Mouse (Mus musculus): ENCODE results near the gene Lactb. TPM values are rescaled to one million over a fixed set of nuclear protein-coding genes. Genes with fewer than 3 reads are reported as not detected.

Lactb gene
- polyA plus RNA-seq, 1 experiment = 12.6 TPM

DNA sequence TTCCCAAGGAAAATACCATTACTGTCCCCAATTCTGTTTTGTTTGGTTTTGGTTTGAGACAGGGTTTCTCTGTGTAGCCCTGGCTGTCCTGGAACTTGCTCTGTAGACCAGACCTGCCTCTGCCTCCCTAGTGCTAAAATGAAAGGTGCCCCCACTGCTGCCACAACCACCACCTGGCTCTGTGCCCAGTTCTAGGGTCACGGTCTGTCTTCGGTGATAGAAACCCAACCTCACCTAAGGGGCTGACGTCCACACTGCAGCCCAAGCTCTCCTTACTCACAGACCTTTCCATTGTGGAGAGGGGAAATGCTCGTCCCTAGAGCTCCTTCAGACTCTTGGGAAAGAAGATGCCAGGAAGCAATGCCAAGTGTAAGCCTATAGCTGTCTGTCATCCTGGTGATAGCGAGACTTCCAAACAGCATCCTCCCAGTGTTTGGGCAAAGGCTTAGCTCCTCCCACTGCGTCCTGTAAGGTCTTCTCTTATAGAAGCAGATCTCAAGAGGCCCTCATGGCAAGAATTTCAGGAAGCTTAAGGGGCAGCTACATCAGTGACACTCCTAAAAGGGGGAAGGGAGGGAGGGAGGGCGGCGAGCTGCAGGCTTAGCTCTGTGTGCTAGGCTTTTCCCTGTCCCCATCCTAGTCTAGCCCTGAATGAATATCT lies 16.6 kb upstream of the Lactb start:
- no peak overlapping the region for H3K27ac ChIP-seq (ENCODE audit: control insufficient read depth, insufficient read depth, low read length)
- 61% methylated on average over 8 of the region's 8 CpGs for WGBS

GRCm38 (mm10) chr9:66991021-66991749 lies 15.9 kb upstream of the Lactb start:
- Histone ChIP-seq H3K27ac (ENCODE audit: control insufficient read depth, insufficient read depth, low read length) (no peak overlapping the region), H3K36me3 (ENCODE audit: control insufficient read depth, insufficient read depth, low read length) (no peaks in the 10 kb centered on the region), H3K27me3 (ENCODE audit: control insufficient read depth, insufficient read depth, low read length) (no peaks in the 10 kb centered on the region), H3K4me3 (ENCODE audit: control insufficient read depth, insufficient read depth, low read length) (no peak overlapping the region), H3K4me1 (replicated peaks; ENCODE audit: control insufficient read depth, insufficient read depth, low read length) (peaks cover 3% of the 10 kb centered on the region)
- TF ChIP-seq POLR2A (IDR thresholded peaks at IDR 0.05; ENCODE audit: control insufficient read depth, extremely low read depth, insufficient read depth, low read length, poor library complexity) = no peak
- TF ChIP-seq CTCF (IDR thresholded peaks at IDR 0.05; ENCODE audit: borderline replicate concordance, control insufficient read depth, extremely low read depth, insufficient read depth, low read length, poor library complexity) = no peak
- 24% methylated on average over 9 of the region's 9 CpGs for WGBS
- no peak for DNase-seq

More for the DNA sequence above, 16.6 kb upstream of the Lactb start:
- Histone ChIP-seq H3K27me3 (ENCODE audit: control insufficient read depth, insufficient read depth, low read length) (no peaks in the 10 kb centered on the region), H3K4me1 (replicated peaks; ENCODE audit: control insufficient read depth, insufficient read depth, low read length) (peaks cover 3% of the 10 kb centered on the region), H3K36me3 (ENCODE audit: control insufficient read depth, insufficient read depth, low read length) (no peaks in the 10 kb centered on the region), H3K4me3 (ENCODE audit: control insufficient read depth, insufficient read depth, low read length) (no peak overlapping the region)
- no peak for TF ChIP-seq CTCF (IDR thresholded peaks at IDR 0.05; ENCODE audit: borderline replicate concordance, control insufficient read depth, extremely low read depth, insufficient read depth, low read length, poor library complexity)
- TF ChIP-seq POLR2A (IDR thresholded peaks at IDR 0.05; ENCODE audit: control insufficient read depth, extremely low read depth, insufficient read depth, low read length, poor library complexity) = no peak
- no peak for DNase-seq

DNA sequence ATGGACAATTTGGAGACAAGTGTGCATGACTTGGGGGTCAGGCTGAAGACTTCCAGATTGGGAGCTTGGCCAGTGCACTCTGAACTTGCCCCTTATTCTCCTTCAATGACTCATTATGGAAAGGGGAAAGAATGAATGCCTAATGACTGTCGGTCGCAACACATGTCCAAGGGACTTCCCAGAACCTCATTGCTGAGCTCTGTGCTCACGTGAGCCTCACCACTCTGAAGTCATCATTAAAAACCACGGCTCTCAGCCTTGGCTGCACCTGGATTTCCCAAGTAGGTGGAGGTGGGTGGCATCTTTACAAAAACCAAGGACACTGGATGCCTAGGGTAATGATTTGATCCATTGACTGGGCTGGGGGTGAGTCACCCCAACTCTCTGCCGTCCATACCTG lies 14.8 kb upstream of the Lactb start:
- no peaks in the 10 kb centered on the region for H3K27me3 ChIP-seq (ENCODE audit: control insufficient read depth, insufficient read depth, low read length)
- no peaks in the 10 kb centered on the region for H3K36me3 ChIP-seq (ENCODE audit: control insufficient read depth, insufficient read depth, low read length)
- H3K4me1 ChIP-seq (replicated peaks; ENCODE audit: control insufficient read depth, insufficient read depth, low read length) = peaks cover 6% of the 10 kb centered on the region
- no peak overlapping the region for H3K4me3 ChIP-seq (ENCODE audit: control insufficient read depth, insufficient read depth, low read length)
- H3K27ac ChIP-seq (ENCODE audit: control insufficient read depth, insufficient read depth, low read length) = no peak overlapping the region
- no peak for TF ChIP-seq CTCF (IDR thresholded peaks at IDR 0.05; ENCODE audit: borderline replicate concordance, control insufficient read depth, extremely low read depth, insufficient read depth, low read length, poor library complexity)
- TF ChIP-seq POLR2A (IDR thresholded peaks at IDR 0.05; ENCODE audit: control insufficient read depth, extremely low read depth, insufficient read depth, low read length, poor library complexity) = no peak
- 65% methylated on average over 5 of the region's 5 CpGs for WGBS
- DNase-seq = no peak

DNA sequence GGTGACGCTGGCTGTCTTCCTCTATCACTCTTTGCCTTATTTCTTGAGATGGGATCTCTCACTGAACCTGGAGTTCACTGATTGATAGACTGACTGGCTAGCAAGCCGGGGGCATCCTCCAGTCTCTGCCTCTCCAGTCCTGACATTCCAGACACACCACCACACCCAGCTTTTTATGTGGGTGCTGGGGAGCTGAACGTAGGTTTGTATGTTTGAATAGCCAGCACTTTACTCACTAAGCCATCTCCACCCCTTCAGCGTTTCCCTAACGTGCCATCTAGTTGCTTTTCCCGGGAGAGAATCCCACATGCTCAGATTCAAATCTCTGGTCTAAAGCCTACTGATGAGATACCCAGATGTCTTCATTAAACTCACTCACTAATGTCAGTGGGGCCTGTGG lies 14.3 kb upstream of the Lactb start:
- DNase-seq = no peak
- 98% methylated on average over 6 of the region's 6 CpGs for WGBS
- H3K36me3 ChIP-seq (ENCODE audit: control insufficient read depth, insufficient read depth, low read length) = no peaks in the 10 kb centered on the region
- no peaks in the 10 kb centered on the region for H3K27me3 ChIP-seq (ENCODE audit: control insufficient read depth, insufficient read depth, low read length)
- H3K4me1 ChIP-seq (replicated peaks; ENCODE audit: control insufficient read depth, insufficient read depth, low read length) = peaks cover 7% of the 10 kb centered on the region
- H3K4me3 ChIP-seq (ENCODE audit: control insufficient read depth, insufficient read depth, low read length) = no peak overlapping the region
- TF ChIP-seq CTCF (IDR thresholded peaks at IDR 0.05; ENCODE audit: borderline replicate concordance, control insufficient read depth, extremely low read depth, insufficient read depth, low read length, poor library complexity) (no peak), POLR2A (IDR thresholded peaks at IDR 0.05; ENCODE audit: control insufficient read depth, extremely low read depth, insufficient read depth, low read length, poor library complexity) (no peak)
- H3K27ac ChIP-seq (ENCODE audit: control insufficient read depth, insufficient read depth, low read length) = no peak overlapping the region

- no peak for DNase-seq
- WGBS = 90% methylated on average over 6 of the region's 6 CpGs
- H3K27ac ChIP-seq (ENCODE audit: control insufficient read depth, insufficient read depth, low read length) = no peak overlapping the region
Observed at GRCm38 (mm10) chr9:66988888-66989414, 13.7 kb upstream of the Lactb start.

GRCm38 (mm10) chr9:66988198-66988887 lies 13.1 kb upstream of the Lactb start:
- TF ChIP-seq CTCF (IDR thresholded peaks at IDR 0.05; ENCODE audit: borderline replicate concordance, control insufficient read depth, extremely low read depth, insufficient read depth, low read length, poor library complexity) (no peak), POLR2A (IDR thresholded peaks at IDR 0.05; ENCODE audit: control insufficient read depth, extremely low read depth, insufficient read depth, low read length, poor library complexity) (no peak)
- WGBS = 88% methylated on average over 11 of the region's 11 CpGs
- Histone ChIP-seq H3K4me3 (ENCODE audit: control insufficient read depth, insufficient read depth, low read length) (no peak overlapping the region), H3K27me3 (ENCODE audit: control insufficient read depth, insufficient read depth, low read length) (no peaks in the 10 kb centered on the region), H3K27ac (ENCODE audit: control insufficient read depth, insufficient read depth, low read length) (no peak overlapping the region), H3K4me1 (replicated peaks; ENCODE audit: control insufficient read depth, insufficient read depth, low read length) (peaks cover 7% of the 10 kb centered on the region), H3K36me3 (ENCODE audit: control insufficient read depth, insufficient read depth, low read length) (no peaks in the 10 kb centered on the region)
- no peak for DNase-seq

More at GRCm38 (mm10) chr9:66988888-66989414, 13.7 kb upstream of the Lactb start:
- H3K4me1 ChIP-seq (replicated peaks; ENCODE audit: control insufficient read depth, insufficient read depth, low read length) = peaks cover 7% of the 10 kb centered on the region
- no peaks in the 10 kb centered on the region for H3K27me3 ChIP-seq (ENCODE audit: control insufficient read depth, insufficient read depth, low read length)
- no peak overlapping the region for H3K4me3 ChIP-seq (ENCODE audit: control insufficient read depth, insufficient read depth, low read length)
- TF ChIP-seq POLR2A (IDR thresholded peaks at IDR 0.05; ENCODE audit: control insufficient read depth, extremely low read depth, insufficient read depth, low read length, poor library complexity) (no peak), CTCF (IDR thresholded peaks at IDR 0.05; ENCODE audit: borderline replicate concordance, control insufficient read depth, extremely low read depth, insufficient read depth, low read length, poor library complexity) (no peak)
- no peaks in the 10 kb centered on the region for H3K36me3 ChIP-seq (ENCODE audit: control insufficient read depth, insufficient read depth, low read length)

All from thymus, adult 2 months (tissue).